Mouse (Mus musculus) urinary bladder, adult 2 months (tissue): ENCODE measurements around the gene Zp2. TPM values are rescaled to one million over a fixed set of nuclear protein-coding genes. Genes with fewer than 3 reads are reported as not detected.

Source experiments
- polyA plus RNA-seq: library from polyadenylated mRNA; depleted of rRNA; stranded (reverse); fragments of >200 nt; gene quantifications from 2 replicates; pipeline ENCODE4 v1.2.3, GENCODE M21; 2012; rRNA removed

Zp2 gene
- polyA plus RNA-seq, 1 experiment = not detected

Other genes with a start within 250 kb of the Zp2 start
- gene Lyrm1, start 249.4 kb downstream of the Zp2 start, polyA plus RNA-seq = 8.3 and 8.9 TPM in 2 replicates
- gene Dcun1d3, start 249.0 kb downstream of the Zp2 start, polyA plus RNA-seq = 10.3 and 11.4 TPM in 2 replicates
- gene Dnah3, start 50.0 kb downstream of the Zp2 start, polyA plus RNA-seq = 0.01 TPM in 2 replicates
- gene Tmem159, start 42.9 kb downstream of the Zp2 start, polyA plus RNA-seq = 97.7 and 112 TPM in 2 replicates
- gene Anks4b, start 28.6 kb upstream of the Zp2 start, polyA plus RNA-seq = not detected in 2 replicates
- gene Crym, start 56.8 kb upstream of the Zp2 start, polyA plus RNA-seq = 1.5 and 1.9 TPM in 2 replicates
- gene Abca14, start 58.7 kb upstream of the Zp2 start, polyA plus RNA-seq = 0.08 TPM in 1 of 2 replicates, not detected in the other
- gene Abca15, start 183.4 kb upstream of the Zp2 start, polyA plus RNA-seq = not detected in 2 replicates